Mouse (Mus musculus) megakaryocyte, embryonic 14.5 days (primary cell): ENCODE measurements at regions not wholly inside any gene's neighbourhood (a gene's known extent, or its start where the extent isn't known, plus 50 kb on each side); places are given as distances from the start of the nearest gene placed in this dataset.
"Not testable (repeated sequence)": the region's sequence is repeated elsewhere in the genome, so short reads cannot be mapped to it uniquely, and the experiment has no call there.

Source experiments
- H3K27me3 ChIP-seq: replicated peaks from 2 replicates; pipeline ENCODE3; 2012; ENCODE audit warnings: inconsistent platforms
- H3K36me3 ChIP-seq: replicated peaks from 2 replicates; pipeline ENCODE3; 2012; ENCODE audit warnings: low read length, inconsistent platforms, mixed read lengths
- H3K4me1 ChIP-seq: 2 replicates; pipeline ENCODE4 v1.6.1; 2012; ENCODE audit warnings: inconsistent platforms
- H3K4me3 ChIP-seq: replicated peaks from 2 replicates; pipeline ENCODE3; 2012; ENCODE audit warnings: moderate library complexity, mild to moderate bottlenecking, inconsistent platforms
- H3K9me3 ChIP-seq: 2 replicates; pipeline ENCODE4 v1.6.1; 2012; ENCODE audit warnings: inconsistent platforms
- FLI1 ChIP-seq: IDR thresholded peaks from 2 replicates; pipeline ENCODE4 v1.6.1; 2012; ENCODE audit warnings: low read length, inconsistent platforms, mixed read lengths
- GATA1 ChIP-seq: IDR thresholded peaks from 3 replicates; pipeline ENCODE4 v1.6.1; 2012; ENCODE audit warnings: mixed read lengths, low read length, inconsistent platforms, borderline replicate concordance

DNA sequence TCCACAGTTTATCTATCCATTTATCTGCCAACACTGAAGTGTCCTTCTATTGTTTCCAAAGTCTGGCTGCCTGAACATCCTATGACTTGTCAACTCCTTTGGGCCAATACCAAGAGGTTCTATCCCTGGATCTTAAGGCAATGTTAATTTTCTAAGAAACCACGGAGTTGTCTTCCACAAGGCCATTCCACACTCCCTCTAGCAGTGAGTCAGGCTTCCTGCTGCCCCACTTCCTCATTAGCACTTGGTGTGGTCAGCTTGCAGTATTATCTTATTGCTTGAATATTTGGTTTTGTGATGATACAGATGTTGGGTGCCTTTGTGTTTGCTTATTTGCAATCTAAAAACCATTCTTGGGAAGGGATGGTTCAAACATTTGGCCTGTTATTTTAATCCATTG lies 87.5 kb upstream of the Ppp2r2d start:
- Histone ChIP-seq H3K4me1 (peaks cover 11% of the 10 kb centered on the region), H3K4me3 (no peak overlapping the region), H3K27me3 (peaks cover 3% of the 10 kb centered on the region), H3K9me3 (peaks cover 5% of the 10 kb centered on the region; the same call in 1 of the 2 replicates), H3K36me3 (no peaks in the 10 kb centered on the region)
- TF ChIP-seq GATA1 (no peak), FLI1 (no peak)

DNA sequence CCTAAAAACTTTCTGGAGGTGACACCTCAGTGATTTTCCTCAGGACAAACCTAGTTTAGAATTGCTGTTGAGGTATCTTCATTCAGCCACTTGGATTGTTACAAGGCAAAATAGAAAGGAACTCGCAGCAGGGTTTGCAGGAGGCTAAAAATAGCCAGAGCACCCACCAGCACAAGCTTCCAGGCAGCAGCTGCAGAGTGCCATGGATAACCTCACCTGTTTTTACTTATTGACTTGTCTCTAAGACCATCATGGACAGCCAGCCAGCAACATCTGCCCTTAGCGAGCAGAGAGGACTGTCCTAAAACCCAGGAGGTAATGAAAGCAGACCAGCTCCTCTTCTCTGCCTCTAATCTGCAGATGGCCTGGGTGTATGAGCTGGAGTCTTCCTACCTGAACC lies 97.4 kb upstream of the Ppp2r2d start:
- H3K4me3 ChIP-seq = no peak overlapping the region
- peaks cover 7% of the 10 kb centered on the region for H3K9me3 ChIP-seq
- TF ChIP-seq GATA1 (no peak), FLI1 (no peak)

GRCm38 (mm10) chr7:138746616-138747015 lies 99.3 kb upstream of the Ppp2r2d start:
- TF ChIP-seq FLI1 = no peak
- no peak for TF ChIP-seq GATA1
- Histone ChIP-seq H3K36me3 (no peaks in the 10 kb centered on the region), H3K4me1 (no peaks in the 10 kb centered on the region), H3K27me3 (peaks cover 20% of the 10 kb centered on the region), H3K9me3 (peaks cover 7% of the 10 kb centered on the region), H3K4me3 (no peak overlapping the region)

More for the DNA sequence above, 97.4 kb upstream of the Ppp2r2d start:
- Histone ChIP-seq H3K27me3 (peaks cover 23% of the 10 kb centered on the region), H3K4me1 (no peaks in the 10 kb centered on the region), H3K36me3 (no peaks in the 10 kb centered on the region)

DNA sequence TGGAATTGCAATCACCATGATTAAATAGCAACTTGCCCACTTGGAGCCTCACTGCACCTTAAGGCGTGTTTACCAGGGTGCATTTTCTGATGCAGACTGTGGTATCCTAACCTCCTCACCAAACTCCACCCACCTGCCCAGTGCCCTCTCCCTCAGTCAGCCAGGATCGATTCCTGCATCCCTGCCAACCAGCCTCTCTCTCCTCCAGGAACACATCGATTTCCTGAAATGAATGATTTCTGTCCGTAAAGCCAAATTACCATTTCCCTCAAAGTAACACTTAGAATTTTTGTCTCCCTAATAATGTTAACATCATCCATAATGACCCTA lies 103.4 kb upstream of the Ppp2r2d start:
- Histone ChIP-seq H3K27me3 (peaks cover 16% of the 10 kb centered on the region), H3K4me1 (no peaks in the 10 kb centered on the region), H3K9me3 (peaks cover 7% of the 10 kb centered on the region), H3K4me3 (no peak overlapping the region), H3K36me3 (no peaks in the 10 kb centered on the region)
- TF ChIP-seq FLI1 (no peak), GATA1 (no peak)

DNA sequence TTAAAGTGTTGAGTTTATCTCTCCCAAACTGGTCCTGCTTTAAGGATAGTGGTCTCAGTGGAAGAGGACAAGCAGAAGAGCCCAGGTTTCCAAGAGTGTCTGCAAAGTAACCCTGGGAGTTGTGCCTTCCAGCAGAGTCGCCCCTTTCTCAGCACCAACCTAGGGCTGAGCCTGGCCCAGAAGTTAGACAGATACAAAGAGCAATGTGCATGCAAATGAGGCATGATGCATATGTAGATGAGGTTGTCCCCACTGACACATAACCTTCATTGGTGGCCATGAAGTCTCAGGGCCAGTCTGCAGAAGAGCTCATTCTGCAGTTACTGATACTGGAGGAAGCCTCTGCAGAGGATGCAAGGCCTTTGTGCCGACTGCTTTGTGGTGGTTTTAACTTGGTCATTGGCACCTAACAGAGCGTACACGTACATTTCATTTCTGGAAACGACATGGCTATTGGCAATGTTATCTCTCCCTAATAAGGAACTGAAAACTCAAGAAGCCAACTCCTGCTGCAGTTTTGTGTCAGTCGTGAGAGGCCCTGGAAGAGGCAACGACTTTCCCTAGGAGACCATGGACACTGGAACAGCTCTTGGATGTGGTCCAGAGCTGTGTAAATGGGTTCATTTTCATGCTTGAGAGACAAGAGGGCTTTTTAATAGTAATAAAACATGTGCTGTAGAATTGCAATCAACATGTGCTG lies 103.9 kb upstream of the Ppp2r2d start:
- H3K27me3 ChIP-seq = peaks cover 14% of the 10 kb centered on the region
- H3K9me3 ChIP-seq = peaks cover 7% of the 10 kb centered on the region
- H3K4me3 ChIP-seq = no peak overlapping the region
- no peaks in the 10 kb centered on the region for H3K4me1 ChIP-seq
- H3K36me3 ChIP-seq = no peaks in the 10 kb centered on the region
- TF ChIP-seq GATA1 = no peak
- no peak for TF ChIP-seq FLI1

DNA sequence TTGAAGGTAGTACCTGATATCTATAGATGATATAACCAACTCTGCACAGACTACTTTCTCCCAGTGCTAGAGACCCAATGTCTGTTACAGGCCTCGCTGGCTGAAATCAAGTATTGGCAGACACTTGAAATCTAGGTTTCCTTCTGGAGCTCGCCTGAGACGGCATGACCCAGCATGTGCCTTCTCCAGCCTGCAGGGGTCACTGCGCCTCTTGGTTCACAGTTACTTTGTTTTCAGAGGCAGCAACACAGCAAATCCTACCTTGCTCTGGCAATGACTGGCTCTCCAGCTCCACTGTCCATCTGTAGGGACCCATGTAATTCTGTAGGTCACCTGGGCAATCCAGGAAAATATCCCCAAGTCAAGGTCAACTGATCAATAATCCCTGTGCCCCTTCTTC lies 111.6 kb upstream of the Ppp2r2d start:
- Histone ChIP-seq H3K27me3 (peaks cover 12% of the 10 kb centered on the region), H3K9me3 (no peaks in the 10 kb centered on the region), H3K4me1 (no peaks in the 10 kb centered on the region), H3K4me3 (no peak overlapping the region), H3K36me3 (no peaks in the 10 kb centered on the region)
- no peak for TF ChIP-seq FLI1
- no peak for TF ChIP-seq GATA1

DNA sequence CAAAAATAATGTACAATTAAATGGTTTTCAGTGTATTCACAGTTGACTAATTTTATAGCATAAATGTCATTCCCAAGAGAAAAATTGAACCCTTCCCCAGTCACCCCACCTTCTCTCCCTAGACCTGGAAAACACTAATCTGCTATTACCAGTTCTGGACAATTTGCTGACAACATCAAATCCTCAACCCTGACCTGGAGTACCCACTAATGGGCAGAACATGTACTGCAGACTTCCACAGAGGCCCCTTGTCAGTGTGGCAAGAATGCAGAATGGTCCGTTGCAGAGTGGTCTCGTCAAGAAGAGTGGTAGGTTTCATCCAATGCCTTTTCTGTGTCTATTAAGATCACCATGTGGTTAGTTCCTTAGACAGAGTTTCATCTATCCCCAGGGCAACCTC lies 121.0 kb upstream of the Ppp2r2d start:
- no peaks in the 10 kb centered on the region for H3K4me1 ChIP-seq
- no peaks in the 10 kb centered on the region for H3K9me3 ChIP-seq
- H3K4me3 ChIP-seq = no peak overlapping the region
- TF ChIP-seq GATA1 (no peak), FLI1 (no peak)
- no peaks in the 10 kb centered on the region for H3K36me3 ChIP-seq
- H3K27me3 ChIP-seq = peaks cover 3% of the 10 kb centered on the region

DNA sequence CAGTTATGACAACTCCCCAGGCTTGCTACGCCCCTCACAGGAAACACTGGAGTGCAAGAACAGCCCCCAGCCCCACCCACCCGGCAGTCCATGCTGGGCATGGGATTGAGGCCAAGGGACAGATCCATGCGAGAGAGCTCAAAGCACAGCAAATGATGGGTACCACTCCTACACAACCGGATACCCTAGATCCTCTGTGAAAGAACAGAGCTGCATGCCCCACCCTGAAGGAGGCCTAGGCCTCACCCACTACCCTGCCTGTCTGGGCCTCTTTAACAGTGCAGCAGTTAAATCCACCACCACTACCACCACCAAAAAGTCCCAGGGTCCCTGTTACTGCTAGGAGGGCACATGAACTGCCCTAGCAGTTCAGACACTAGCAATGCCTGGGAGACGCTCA lies 126.3 kb upstream of the Ppp2r2d start:
- no peak overlapping the region for H3K4me3 ChIP-seq
- H3K36me3 ChIP-seq = no peaks in the 10 kb centered on the region
- no peaks in the 10 kb centered on the region for H3K27me3 ChIP-seq
- TF ChIP-seq FLI1 (no peak), GATA1 (no peak)
- H3K9me3 ChIP-seq = no peaks in the 10 kb centered on the region
- H3K4me1 ChIP-seq = no peaks in the 10 kb centered on the region

GRCm38 (mm10) chr7:138719115-138719514 lies 126.8 kb upstream of the Ppp2r2d start:
- Histone ChIP-seq H3K36me3 (no peaks in the 10 kb centered on the region), H3K4me3 (no peak overlapping the region), H3K4me1 (no peaks in the 10 kb centered on the region), H3K9me3 (no peaks in the 10 kb centered on the region), H3K27me3 (no peaks in the 10 kb centered on the region)
- TF ChIP-seq GATA1 = no peak
- TF ChIP-seq FLI1 = no peak

DNA sequence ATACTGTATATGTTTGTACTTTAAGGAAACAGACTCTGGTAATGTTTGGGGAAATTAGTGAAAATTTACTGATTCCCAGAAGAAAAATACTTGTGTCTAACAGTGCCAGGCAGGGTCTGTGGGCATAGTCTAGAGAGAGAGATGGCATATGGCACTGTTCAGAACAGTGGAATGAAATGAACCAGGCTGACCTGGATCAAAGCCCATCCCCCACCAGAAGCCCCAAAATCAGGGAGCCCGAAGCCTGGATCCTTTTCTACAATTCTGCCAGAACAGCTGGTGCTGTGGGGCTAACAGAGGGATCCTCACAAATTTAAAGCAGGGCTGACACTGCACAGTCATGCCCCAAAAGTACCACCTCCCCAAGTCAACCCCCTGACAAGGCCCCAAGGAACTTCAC lies 131.1 kb upstream of the Ppp2r2d start:
- Histone ChIP-seq H3K4me3 (no peak overlapping the region), H3K27me3 (no peaks in the 10 kb centered on the region), H3K4me1 (no peaks in the 10 kb centered on the region), H3K36me3 (no peaks in the 10 kb centered on the region), H3K9me3 (no peaks in the 10 kb centered on the region)
- no peak for TF ChIP-seq FLI1
- TF ChIP-seq GATA1 = no peak

DNA sequence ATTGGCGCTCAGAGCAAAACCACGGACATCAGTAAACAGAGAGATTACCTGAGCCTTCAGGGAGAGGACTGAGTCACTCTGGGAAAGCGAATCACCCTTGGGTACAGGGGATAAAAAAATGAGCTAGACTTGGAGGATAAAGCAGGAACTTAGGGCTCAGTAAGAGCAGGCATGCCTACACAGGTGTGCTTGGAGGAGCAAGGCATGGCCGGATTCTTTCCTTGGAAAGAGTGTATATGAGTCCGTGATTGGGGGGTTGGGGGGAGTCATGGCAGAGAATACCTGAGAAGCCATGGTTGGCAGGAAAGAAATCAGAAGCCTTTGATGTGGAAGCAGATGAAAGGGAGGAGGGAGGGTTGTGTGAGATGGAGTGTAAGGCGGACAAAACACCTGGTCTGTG lies 137.5 kb upstream of the Ppp2r2d start:
- no peak for TF ChIP-seq GATA1
- no peak for TF ChIP-seq FLI1
- no peaks in the 10 kb centered on the region for H3K36me3 ChIP-seq
- no peaks in the 10 kb centered on the region for H3K9me3 ChIP-seq
- no peaks in the 10 kb centered on the region for H3K27me3 ChIP-seq
- no peak overlapping the region for H3K4me3 ChIP-seq
- no peaks in the 10 kb centered on the region for H3K4me1 ChIP-seq

GRCm38 (mm10) chr7:138699599-138699998 lies 146.3 kb upstream of the Ppp2r2d start:
- peaks cover 25% of the 10 kb centered on the region for H3K9me3 ChIP-seq
- not testable (repeated sequence) for H3K36me3 ChIP-seq, H3K27me3 ChIP-seq, H3K4me3 ChIP-seq, H3K4me1 ChIP-seq
